Comparison of ENCODE assay signal across 32 mouse cellular contexts in genomic region chr11:103764601-103765000, GRCm38 (mm10). TPM values are rescaled to one million over a fixed set of nuclear protein-coding genes. Genes with fewer than 3 reads are reported as not detected.
DNase-seq lines count a peak whose midpoint lies in the region; ATAC-seq and TF ChIP-seq lines count a peak whose summit lies in the region.
"Had no signal": no experiment of that assay in that cellular context is flagged by ENCODE, and none has a peak within 500 bp of the region (broad histone marks: within the 10 kb centered on the region; RNA-seq: fewer than 3 reads in every experiment).

No protein-coding gene starts in this region.

- dilution Hi-C loops in CH12.LX (cut with MboI; ENCODE audit: extremely low pct_ligation_motif_present, extremely low pct_unique_long_range_greater_than_20kb, low sequenced_read_pairs) = no loop called here

- no peak for TF ChIP-seq CTCF in lung, postnatal 0 days (IDR thresholded peaks at IDR 0.05)
- no peak for TF ChIP-seq CTCF in midbrain, postnatal 0 days (IDR thresholded peaks at IDR 0.05)
- no peak for TF ChIP-seq CTCF in CH12.LX (conservative IDR thresholded peaks at IDR 0.05 in 1 of 2, IDR thresholded peaks at IDR 0.05 in 1 of 2; ENCODE audit: low read depth in 2 of 2, low read length in 2 of 2)

- no peak for TF ChIP-seq EP300 in lung, postnatal 0 days (IDR thresholded peaks at IDR 0.05)
- TF ChIP-seq EP300 in CH12.LX (IDR thresholded peaks at IDR 0.05; ENCODE audit: low read length) = peak; percentile 49; the same call in 1 of the 2 replicates

- peak; percentile 44 for DNase-seq in lung, postnatal 10 days
- DNase-seq in lung, postnatal 0 days (ENCODE audit: low spot score) = no peak
- DNase-seq in midbrain, embryonic 11.5 days (ENCODE audit: low spot score, missing footprints) = peak; percentile 89
- no peak for DNase-seq in midbrain, postnatal 0 days (ENCODE audit: low spot score)
- DNase-seq in CH12.LX (ENCODE audit: extremely low read depth) = peak; percentile 60
- DNase-seq in lung, postnatal 4 days = peak; percentile 6 to 40
- DNase-seq in thymus, postnatal 25 days = no peak
- DNase-seq in heart, embryonic 10.5 days (ENCODE audit: low spot score) = no peak
- DNase-seq: adrenal gland, postnatal 25 days; cerebellum, adult 18-20 months; cerebellum, postnatal 10 days; gastrocnemius, postnatal 14 days; kidney, adult 2 months; kidney, postnatal 36 days; thymus, adult 2 months had no signal

- in situ Hi-C loops in CH12.LX (cut with MboI; ENCODE audit: low pct_ligation_motif_present, low pct_unique_long_range_greater_than_20kb, low sequenced_read_pairs) = no loop called here

- 32% methylated on average over 4 of the region's 6 CpGs for WGBS in lung, postnatal 0 days
- WGBS in midbrain, embryonic 11.5 days = 34% methylated on average over 6 of the region's 6 CpGs
- WGBS in midbrain, postnatal 0 days = 29% methylated on average over 6 of the region's 6 CpGs
- WGBS in heart, embryonic 10.5 days = 54% methylated on average over 6 of the region's 6 CpGs

- TF ChIP-seq POLR2A in CH12.LX (IDR thresholded peaks at IDR 0.05; ENCODE audit: low read depth, low read length) = no peak

- H3K4me3 ChIP-seq in lung, postnatal 0 days (ENCODE audit: low read depth, low read length) = no peak overlapping the region
- H3K4me3 ChIP-seq in midbrain, embryonic 11.5 days (ENCODE audit: low read depth, low read length) = no peak overlapping the region
- no peak overlapping the region for H3K4me3 ChIP-seq in midbrain, postnatal 0 days (ENCODE audit: low read depth, low read length)
- H3K4me3 ChIP-seq in CH12.LX (replicated peaks in 1 of 3; ENCODE audit: low read depth in 2 of 3, low read length in 2 of 3, poor library complexity in 1 of 3) = no peak overlapping the region
- no peak overlapping the region for H3K4me3 ChIP-seq in heart, embryonic 10.5 days
- H3K4me3 ChIP-seq: embryonic facial prominence, embryonic 10.5 days; embryonic facial prominence, embryonic 15.5 days; heart, embryonic 15.5 days; hindbrain, embryonic 15.5 days; intestine, embryonic 15.5 days; layer of hippocampus, adult 2 months; limb, embryonic 13.5 days; myocyte; neural tube, embryonic 13.5 days had no signal

- no peaks in the 10 kb centered on the region for H3K27me3 ChIP-seq in lung, postnatal 0 days (replicated peaks; ENCODE audit: insufficient read depth, low read length)
- no peaks in the 10 kb centered on the region; the same call in 1 of the 2 replicates for H3K27me3 ChIP-seq in midbrain, embryonic 11.5 days (ENCODE audit: control insufficient read depth, insufficient read depth, low read length)
- no peaks in the 10 kb centered on the region; the same call in 1 of the 2 replicates for H3K27me3 ChIP-seq in midbrain, postnatal 0 days (ENCODE audit: insufficient read depth, low read length)
- peaks cover 35% of the 10 kb centered on the region for H3K27me3 ChIP-seq in CH12.LX (replicated peaks)
- H3K27me3 ChIP-seq in heart, embryonic 10.5 days (ENCODE audit: insufficient read depth, poor library complexity, severe bottlenecking) = peaks cover 60% of the 10 kb centered on the region

- no peak for TF ChIP-seq RAD21 in CH12.LX (IDR thresholded peaks at IDR 0.05; ENCODE audit: low read depth, low read length)

- H3K27ac ChIP-seq in lung, postnatal 0 days (ENCODE audit: low read length) = no peak overlapping the region
- peak overlapping the region; percentile 67 for H3K27ac ChIP-seq in midbrain, embryonic 11.5 days (ENCODE audit: low read depth, low read length)
- H3K27ac ChIP-seq in midbrain, postnatal 0 days (ENCODE audit: low read depth, low read length) = no peak overlapping the region
- H3K27ac ChIP-seq in CH12.LX (ENCODE audit: insufficient read depth, low read depth) = no peak overlapping the region
- no peak overlapping the region for H3K27ac ChIP-seq in heart, embryonic 10.5 days
- H3K27ac ChIP-seq: embryonic facial prominence, embryonic 15.5 days; heart, embryonic 15.5 days; hindbrain, embryonic 15.5 days; intestine, embryonic 15.5 days; layer of hippocampus, adult 2 months; limb, embryonic 13.5 days had no signal

- ATAC-seq in lung, postnatal 0 days = no peak
- no peak for ATAC-seq in midbrain, embryonic 11.5 days (ENCODE audit: low FRiP score)
- ATAC-seq in midbrain, postnatal 0 days (ENCODE audit: low FRiP score) = no peak

- H3K36me3 ChIP-seq in lung, postnatal 0 days (ENCODE audit: insufficient read depth, low read length) = no peaks in the 10 kb centered on the region
- H3K36me3 ChIP-seq in midbrain, embryonic 11.5 days (ENCODE audit: control insufficient read depth, insufficient read depth, low read length) = no peaks in the 10 kb centered on the region
- no peaks in the 10 kb centered on the region for H3K36me3 ChIP-seq in midbrain, postnatal 0 days (ENCODE audit: insufficient read depth, low read length)
- H3K36me3 ChIP-seq in CH12.LX (replicated peaks in 1 of 2; ENCODE audit: control insufficient read depth in 1 of 2, insufficient read depth in 1 of 2, low read length in 1 of 2) = no peaks in the 10 kb centered on the region
- H3K36me3 ChIP-seq in heart, embryonic 10.5 days = no peaks in the 10 kb centered on the region
- H3K36me3 ChIP-seq: embryonic facial prominence, embryonic 10.5 days; embryonic facial prominence, embryonic 15.5 days; heart, embryonic 15.5 days; hindbrain, embryonic 15.5 days; intestine, embryonic 15.5 days; limb, embryonic 13.5 days; neural tube, embryonic 13.5 days had no signal

- H3K79me2 ChIP-seq in CH12.LX (replicated peaks; ENCODE audit: control insufficient read depth, extremely low read depth, insufficient read depth, poor library complexity, severe bottlenecking) = no peaks in the 10 kb centered on the region

- H3K9ac ChIP-seq in lung, postnatal 0 days (replicated peaks; ENCODE audit: low read depth) = no peak overlapping the region
- H3K9ac ChIP-seq in midbrain, embryonic 11.5 days (ENCODE audit: low read length) = peak overlapping the region; percentile 20; the same call in 1 of the 2 replicates
- no peak overlapping the region for H3K9ac ChIP-seq in midbrain, postnatal 0 days (replicated peaks; ENCODE audit: low read length, poor library complexity, severe bottlenecking)
- no peak overlapping the region for H3K9ac ChIP-seq in CH12.LX (ENCODE audit: insufficient read depth, low read depth)
- H3K9ac ChIP-seq: embryonic facial prominence, embryonic 15.5 days; heart, embryonic 15.5 days; hindbrain, embryonic 15.5 days; intestine, embryonic 15.5 days; limb, embryonic 13.5 days had no signal

- no peaks in the 10 kb centered on the region for H3K9me3 ChIP-seq in lung, postnatal 0 days (ENCODE audit: low read length)
- H3K9me3 ChIP-seq in midbrain, embryonic 11.5 days (ENCODE audit: control insufficient read depth, low read length) = no peaks in the 10 kb centered on the region
- H3K9me3 ChIP-seq in midbrain, postnatal 0 days (ENCODE audit: low read length) = no peaks in the 10 kb centered on the region
- peaks cover 9% of the 10 kb centered on the region for H3K9me3 ChIP-seq in CH12.LX (replicated peaks; ENCODE audit: low read length)
- no peaks in the 10 kb centered on the region for H3K9me3 ChIP-seq in heart, embryonic 10.5 days
- H3K9me3 ChIP-seq: embryonic facial prominence, embryonic 15.5 days; heart, embryonic 15.5 days; hindbrain, embryonic 15.5 days; intestine, embryonic 15.5 days; neural tube, embryonic 13.5 days had no signal

- no peak overlapping the region for H3K4me2 ChIP-seq in lung, postnatal 0 days (replicated peaks; ENCODE audit: low read depth, low read length)
- no peak overlapping the region for H3K4me2 ChIP-seq in midbrain, embryonic 11.5 days
- no peak overlapping the region for H3K4me2 ChIP-seq in midbrain, postnatal 0 days (ENCODE audit: low read depth, low read length, poor library complexity, severe bottlenecking)
- no peak overlapping the region for H3K4me2 ChIP-seq in CH12.LX (ENCODE audit: insufficient read depth, low read depth, poor library complexity, severe bottlenecking)
- H3K4me2 ChIP-seq: embryonic facial prominence, embryonic 15.5 days; heart, embryonic 15.5 days; hindbrain, embryonic 15.5 days; intestine, embryonic 15.5 days; limb, embryonic 13.5 days; liver, embryonic 11.5 days; neural tube, embryonic 13.5 days had no signal

- H3K4me1 ChIP-seq in lung, postnatal 0 days (ENCODE audit: insufficient read depth, low read depth, low read length) = no peaks in the 10 kb centered on the region
- peaks cover 14% of the 10 kb centered on the region for H3K4me1 ChIP-seq in midbrain, embryonic 11.5 days (ENCODE audit: control insufficient read depth, insufficient read depth, low read length)
- no peaks in the 10 kb centered on the region for H3K4me1 ChIP-seq in midbrain, postnatal 0 days (ENCODE audit: insufficient read depth, low read length)
- peaks cover 9 to 31% of the 10 kb centered on the region in 2 experiments for H3K4me1 ChIP-seq in CH12.LX (ENCODE audit: control insufficient read depth in 1 of 2, insufficient read depth in 2 of 2)
- no peaks in the 10 kb centered on the region; the same call in 1 of the 2 replicates for H3K4me1 ChIP-seq in heart, embryonic 10.5 days
- H3K4me1 ChIP-seq: embryonic facial prominence, embryonic 15.5 days; heart, embryonic 15.5 days; intestine, embryonic 15.5 days had no signal

TF ChIP-seq in CH12.LX, 34 proteins besides CTCF, POLR2A, EP300 and RAD21 (continues in another document):
- TF ChIP-seq ETS1 (conservative IDR thresholded peaks at IDR 0.05; ENCODE audit: low read depth, low read length) = peak; percentile 95
- TF ChIP-seq KAT2A (IDR thresholded peaks at IDR 0.05; ENCODE audit: insufficient replicate concordance, low read length) = 0 out of 2 replicates have a peak, but pooled peaks have one; percentile 53
- TF ChIP-seq SIN3A (IDR thresholded peaks at IDR 0.05; ENCODE audit: low read length) = peak; percentile 87; the same call in 1 of the 2 replicates

RNA-seq across cellular contexts. Expression of gene Wnt3, which starts 9.3 kb away (rescaled TPM):
- 0.08 and 0.49 TPM in 2 replicates for polyA plus RNA-seq in lung, postnatal 0 days (2015; fragmentation: Nextera tagmentation; extraction: Ambion mirVana)
- polyA plus RNA-seq in midbrain, embryonic 11.5 days (2014; fragmentation: Nextera tagmentation; extraction: Ambion mirVana) = 13.8 and 14.2 TPM in 2 replicates
- total RNA-seq in midbrain, postnatal 0 days (2014; rRNA removed) = 12.5 and 13.2 TPM in 2 replicates
- polyA plus RNA-seq in midbrain, postnatal 0 days (2015; fragmentation: Nextera tagmentation; extraction: Ambion mirVana) = 11.6 and 11.7 TPM in 2 replicates
- 0.04 TPM in 1 of 2 replicates, not detected in the other for total RNA-seq in CH12.LX (2012; rRNA removed)
- total RNA-seq in CH12.LX (2014; rRNA removed) = not detected in 2 replicates
- polyA plus RNA-seq in CH12.LX (2012; ENCODE audit: insufficient read length, low read depth) = not detected in 2 replicates
- polyA plus RNA-seq in heart, embryonic 10.5 days (2016; fragmentation: Nextera tagmentation; extraction: Ambion mirVana) = 0.28 and 1.5 TPM in 2 replicates
- total RNA-seq: granulocyte monocyte progenitor cell, adult 5-6 weeks; heart, postnatal 25 days; MEL had no signal
- polyA plus RNA-seq: kidney, adult 2 months; kidney, embryonic 16.5 days; liver, embryonic 16.5 days; urinary bladder, adult 2 months had no signal

RNA-seq across cellular contexts. Expression of gene Wnt9b, which starts 15.0 kb away (rescaled TPM):
- polyA plus RNA-seq in lung, postnatal 0 days (2015; fragmentation: Nextera tagmentation; extraction: Ambion mirVana) = 0.08 and 0.11 TPM in 2 replicates
- polyA plus RNA-seq in midbrain, embryonic 11.5 days (2014; fragmentation: Nextera tagmentation; extraction: Ambion mirVana) = 0.25 and 0.36 TPM in 2 replicates
- 2.6 and 3.2 TPM in 2 replicates for total RNA-seq in midbrain, postnatal 0 days (2014; rRNA removed)
- polyA plus RNA-seq in midbrain, postnatal 0 days (2015; fragmentation: Nextera tagmentation; extraction: Ambion mirVana) = 1.2 and 1.3 TPM in 2 replicates
- total RNA-seq in CH12.LX (2012; rRNA removed) = not detected in 2 replicates
- total RNA-seq in CH12.LX (2014; rRNA removed) = not detected in 2 replicates
- not detected in 2 replicates for polyA plus RNA-seq in CH12.LX (2012; ENCODE audit: insufficient read length, low read depth)
- polyA plus RNA-seq in heart, embryonic 10.5 days (2016; fragmentation: Nextera tagmentation; extraction: Ambion mirVana) = 1.2 and 1.6 TPM in 2 replicates
- total RNA-seq: granulocyte monocyte progenitor cell, adult 5-6 weeks; MEL had no signal
- polyA plus RNA-seq: lung, embryonic 16.5 days; myocyte; neural tube, embryonic 13.5 days had no signal

Comparison
In these comparisons a context has a peak if more than half of its experiments do, and no peak if none do; other contexts are left out.
1. DNase-seq: peak in lung, postnatal 10 days (single experiment), midbrain, embryonic 11.5 days (single experiment), CH12.LX (single experiment) and lung, postnatal 4 days (2 of 2); none in lung, postnatal 0 days (single experiment), midbrain, postnatal 0 days (single experiment), thymus, postnatal 25 days (single experiment) and heart, embryonic 10.5 days (single experiment).